Mouse (Mus musculus): ENCODE measurements around the gene Phrf1. TPM values are rescaled to one million over a fixed set of nuclear protein-coding genes. Genes with fewer than 3 reads are reported as not detected.

Gene Phrf1
- total RNA-seq, 2 experiments from 2014 or later = 70.5 to 77.2 TPM

DNA sequence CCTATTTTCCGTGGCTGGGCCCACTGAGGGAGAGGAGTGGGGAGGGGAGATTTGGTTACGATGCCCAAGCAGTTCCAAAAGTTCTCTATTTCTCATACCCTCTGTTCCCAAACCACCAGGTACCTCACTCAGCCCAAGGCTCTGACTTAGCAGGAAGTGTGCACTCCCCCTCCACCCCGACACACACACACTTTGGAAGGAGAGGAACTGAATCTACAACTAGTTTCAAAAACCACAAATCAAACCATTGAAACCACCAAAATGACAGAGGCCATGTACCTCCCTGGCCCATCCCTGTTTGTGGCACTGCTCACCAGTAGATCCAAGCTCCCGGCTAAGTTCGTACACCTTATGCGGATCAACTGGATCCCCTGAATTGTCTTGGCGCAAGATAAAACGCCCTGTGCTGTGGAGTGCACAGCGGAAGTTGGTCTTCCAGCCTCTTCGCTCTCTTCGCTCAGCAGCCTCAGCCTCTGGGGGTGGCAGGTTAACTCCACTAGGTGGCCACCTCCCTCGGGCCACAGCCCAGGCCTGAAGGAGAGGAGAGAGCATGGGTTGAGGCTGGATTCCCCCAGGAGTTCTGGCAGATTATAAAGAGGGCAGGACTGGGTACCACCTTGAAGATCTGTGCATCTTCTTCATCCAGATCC is 36.3 kb downstream of the Phrf1 start:
- peak; percentile 46 for TF ChIP-seq CTCF (IDR thresholded peaks at IDR 0.05)
- no peak for DNase-seq (ENCODE audit: extremely low spot score in 1 of 2, low spot score in 2 of 2)
- Histone ChIP-seq H3K4me3 (no peak overlapping the region), H3K27ac (no peak overlapping the region)
- intact Hi-C loops (cut with DNase I) = loop anchor here (5.0 kb wide), 1 partner anchor 97 kb away; no protein-coding TSS in a partner anchor

- Histone ChIP-seq H3K27ac (no peak overlapping the region), H3K4me3 (no peak overlapping the region)
- no peak for DNase-seq (ENCODE audit: extremely low spot score in 1 of 2, low spot score in 2 of 2)
- intact Hi-C loops (cut with DNase I) = loop anchor here (5.0 kb wide), 1 partner anchor 97 kb away; no protein-coding TSS in a partner anchor
- TF ChIP-seq CTCF (IDR thresholded peaks at IDR 0.05) = no peak
These were observed 36.8 kb downstream of the Phrf1 start for GRCm38 (mm10) chr7:141265411-141265738.

GRCm38 (mm10) chr7:141265739-141266561 is 37.4 kb downstream of the Phrf1 start, which contains the start of gene Irf7:
TSS of gene Irf7 (minus strand) at chr7:141266481.
- intact Hi-C loops (cut with DNase I) = loop anchor here (5.0 kb wide), 1 partner anchor 96 kb away; no protein-coding TSS in a partner anchor
- no peak for TF ChIP-seq CTCF (IDR thresholded peaks at IDR 0.05)
- Histone ChIP-seq H3K4me3 (peak within 1 kb of the TSS; percentile 57), H3K27ac (no peak within 1 kb of the TSS)
- peak in 1 of 2 experiments; percentile 26 for DNase-seq (ENCODE audit: extremely low spot score in 1 of 2, low spot score in 2 of 2)

GRCm38 (mm10) chr7:141268466-141269272 is 40.1 kb downstream of the Phrf1 start:
- intact Hi-C loops (cut with DNase I) = loop anchor here (5.0 kb wide), 1 partner anchor 94 kb away; no protein-coding TSS in a partner anchor
- H3K4me3 ChIP-seq = no peak overlapping the region
- no peak for DNase-seq (ENCODE audit: extremely low spot score in 1 of 2, low spot score in 2 of 2)
- no peak for TF ChIP-seq CTCF (IDR thresholded peaks at IDR 0.05)
- H3K27ac ChIP-seq = no peak overlapping the region

GRCm38 (mm10) chr7:141269273-141269545 is 40.6 kb downstream of the Phrf1 start:
- TF ChIP-seq CTCF (IDR thresholded peaks at IDR 0.05) = no peak
- DNase-seq (ENCODE audit: extremely low spot score in 1 of 2, low spot score in 2 of 2) = no peak
- intact Hi-C loops (cut with DNase I) = loop anchor here (5.0 kb wide), 1 partner anchor 93 kb away; no protein-coding TSS in a partner anchor
- Histone ChIP-seq H3K27ac (no peak overlapping the region), H3K4me3 (no peak overlapping the region)

GRCm38 (mm10) chr7:141270631-141271030 is 42.0 kb downstream of the Phrf1 start:
- intact Hi-C loops (cut with DNase I) = no loop called here
- no peak overlapping the region for H3K27ac ChIP-seq
- no peak for TF ChIP-seq CTCF (IDR thresholded peaks at IDR 0.05)
- DNase-seq (ENCODE audit: extremely low spot score in 1 of 2, low spot score in 2 of 2) = no peak
- H3K4me3 ChIP-seq = no peak overlapping the region

- Histone ChIP-seq H3K4me3 (no peak overlapping the region), H3K27ac (no peak overlapping the region)
- intact Hi-C loops (cut with DNase I) = no loop called here
- TF ChIP-seq CTCF (IDR thresholded peaks at IDR 0.05) = no peak
- no peak for DNase-seq (ENCODE audit: extremely low spot score in 1 of 2, low spot score in 2 of 2)
These were observed 46.8 kb downstream of the Phrf1 start for GRCm38 (mm10) chr7:141275356-141275755.

GRCm38 (mm10) chr7:141276546-141276945 is 48.0 kb downstream of the Phrf1 start, which contains the start of gene Cdhr5:
TSS of gene Cdhr5 (minus strand) at chr7:141276786.
- TF ChIP-seq CTCF (IDR thresholded peaks at IDR 0.05) = no peak
- Histone ChIP-seq H3K4me3 (no peak within 1 kb of the TSS), H3K27ac (no peak within 1 kb of the TSS)
- intact Hi-C loops (cut with DNase I) = no loop called here
- DNase-seq (ENCODE audit: extremely low spot score in 1 of 2, low spot score in 2 of 2) = no peak

DNA sequence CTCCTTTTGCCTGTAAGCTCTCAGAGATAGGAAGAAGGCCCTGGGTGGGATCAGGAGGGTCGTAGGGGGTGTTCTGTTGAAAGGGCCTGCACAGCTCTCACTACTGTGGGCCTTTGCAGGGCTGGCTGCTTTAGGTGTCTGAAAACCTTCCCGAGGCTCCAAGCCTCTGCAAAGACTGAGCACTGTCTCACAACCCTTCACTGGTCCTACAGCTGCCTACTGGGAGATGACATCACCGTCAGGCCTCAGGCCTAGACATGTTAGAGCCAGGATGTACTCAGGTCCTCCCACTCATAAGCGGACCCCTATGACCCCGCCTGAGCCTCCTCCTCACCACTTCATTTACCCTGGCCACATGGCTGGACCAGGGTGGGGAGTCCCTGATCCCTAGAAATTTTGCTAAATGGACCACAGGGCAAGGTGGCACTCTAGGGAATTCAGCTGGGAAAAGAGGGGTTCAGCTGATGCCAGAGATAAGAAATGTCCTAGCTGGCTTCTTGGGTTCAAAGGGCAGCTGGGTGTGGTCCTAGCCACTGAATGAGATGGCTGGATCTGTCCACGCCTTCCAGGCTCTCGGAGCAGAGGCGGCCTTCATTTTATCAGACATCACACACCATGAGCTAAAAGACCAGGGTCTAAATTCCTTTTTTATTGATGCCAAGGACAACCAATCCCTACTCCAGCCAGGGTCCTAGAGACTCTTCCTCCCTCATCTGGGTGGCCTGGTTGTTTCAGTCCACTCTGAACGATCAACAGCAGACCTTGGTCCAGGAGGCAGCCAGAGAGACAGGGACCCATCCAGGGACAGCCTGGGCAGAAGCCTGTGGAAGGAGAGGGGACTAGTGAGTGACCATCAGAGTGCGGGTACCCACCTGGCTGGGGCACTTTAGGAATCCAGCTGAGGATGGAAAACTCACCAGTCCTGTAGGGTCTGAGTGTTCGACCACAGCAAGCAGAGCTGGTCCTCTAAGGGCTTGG is 49.4 kb downstream of the Phrf1 start:
- no peak for DNase-seq (ENCODE audit: extremely low spot score in 1 of 2, low spot score in 2 of 2)
- intact Hi-C loops (cut with DNase I) = no loop called here
- no peak overlapping the region for H3K27ac ChIP-seq
- H3K4me3 ChIP-seq = no peak overlapping the region
- TF ChIP-seq CTCF (IDR thresholded peaks at IDR 0.05) = no peak

- peak within 1 kb of the TSS; percentile 48 for H3K4me3 ChIP-seq
- H3K27ac ChIP-seq = no peak within 1 kb of the TSS
- no peak for DNase-seq (ENCODE audit: extremely low spot score in 1 of 2, low spot score in 2 of 2)
- TF ChIP-seq CTCF (IDR thresholded peaks at IDR 0.05) = peak; percentile 46
- intact Hi-C loops (cut with DNase I) = no loop called here
These were observed 50.4 kb downstream of the Phrf1 start, which contains the start of gene Sct for GRCm38 (mm10) chr7:141278766-141279590. TSS of gene Sct (minus strand) at chr7:141279133.

All from left cerebral cortex, adult 2 months (tissue).